Mouse (Mus musculus): ENCODE measurements around the gene Klhdc8a.

The Klhdc8a gene

DNA sequence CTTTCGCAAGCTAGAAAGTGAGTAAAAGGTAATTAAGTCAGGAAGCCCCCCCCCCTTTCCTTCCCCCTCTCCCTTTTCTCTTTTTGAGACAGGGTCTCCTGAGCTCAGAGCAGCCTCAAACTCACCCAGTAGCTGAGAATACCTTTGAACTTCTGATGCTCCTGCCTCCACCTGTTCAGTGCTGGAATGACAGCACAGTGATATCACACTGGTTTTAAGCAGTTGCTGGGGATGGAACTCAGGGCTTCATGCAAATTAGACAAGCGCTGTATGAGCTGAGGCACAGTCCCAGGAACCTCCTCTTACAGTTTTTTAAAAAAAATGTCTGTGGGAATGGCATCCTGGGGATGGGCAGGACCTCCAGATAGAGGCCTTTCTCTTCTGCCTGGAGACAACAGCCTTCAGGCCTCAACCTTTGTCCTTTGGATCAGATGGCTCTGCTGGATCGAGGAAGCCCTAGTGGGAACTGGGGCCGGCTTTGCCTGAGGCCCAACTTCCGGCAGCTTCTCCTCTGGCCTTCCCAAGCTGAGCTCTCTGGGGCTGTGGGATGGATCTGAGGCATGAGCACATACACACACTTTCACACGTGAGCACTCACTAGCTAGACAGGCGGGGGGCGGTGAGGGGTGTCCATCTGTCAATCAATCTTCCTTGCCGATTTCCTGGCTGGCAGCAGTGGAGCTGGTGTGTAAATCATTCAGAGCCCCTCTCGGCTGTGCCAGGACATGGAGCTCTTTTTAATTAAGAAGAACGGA lies 7.3 kb upstream of the Klhdc8a start:
- in situ Hi-C loops (cut with MboI; ENCODE audit: low sequenced_read_pairs), result no loop called here

DNA sequence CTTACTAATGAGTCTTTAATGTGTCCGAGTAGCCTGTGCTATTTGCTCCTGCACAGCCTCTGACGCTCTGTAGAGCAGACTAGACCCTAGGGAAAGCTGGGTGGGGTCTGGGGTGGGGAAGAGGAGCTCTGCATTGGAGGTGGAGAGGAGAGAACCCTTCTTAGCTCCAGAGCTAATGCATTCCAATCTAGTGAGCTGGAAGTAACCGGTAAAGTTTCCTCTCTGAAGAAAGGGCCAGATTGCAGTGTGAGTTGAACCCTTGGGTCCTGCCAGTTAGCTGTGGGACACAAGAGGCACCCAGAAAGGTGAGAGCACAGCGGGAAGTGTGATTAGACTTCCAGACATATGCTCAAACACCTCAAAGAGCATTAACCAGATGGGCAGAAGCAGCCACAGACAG lies 6.7 kb upstream of the Klhdc8a start:
- in situ Hi-C loops (cut with MboI; ENCODE audit: low sequenced_read_pairs), result no loop called here

DNA sequence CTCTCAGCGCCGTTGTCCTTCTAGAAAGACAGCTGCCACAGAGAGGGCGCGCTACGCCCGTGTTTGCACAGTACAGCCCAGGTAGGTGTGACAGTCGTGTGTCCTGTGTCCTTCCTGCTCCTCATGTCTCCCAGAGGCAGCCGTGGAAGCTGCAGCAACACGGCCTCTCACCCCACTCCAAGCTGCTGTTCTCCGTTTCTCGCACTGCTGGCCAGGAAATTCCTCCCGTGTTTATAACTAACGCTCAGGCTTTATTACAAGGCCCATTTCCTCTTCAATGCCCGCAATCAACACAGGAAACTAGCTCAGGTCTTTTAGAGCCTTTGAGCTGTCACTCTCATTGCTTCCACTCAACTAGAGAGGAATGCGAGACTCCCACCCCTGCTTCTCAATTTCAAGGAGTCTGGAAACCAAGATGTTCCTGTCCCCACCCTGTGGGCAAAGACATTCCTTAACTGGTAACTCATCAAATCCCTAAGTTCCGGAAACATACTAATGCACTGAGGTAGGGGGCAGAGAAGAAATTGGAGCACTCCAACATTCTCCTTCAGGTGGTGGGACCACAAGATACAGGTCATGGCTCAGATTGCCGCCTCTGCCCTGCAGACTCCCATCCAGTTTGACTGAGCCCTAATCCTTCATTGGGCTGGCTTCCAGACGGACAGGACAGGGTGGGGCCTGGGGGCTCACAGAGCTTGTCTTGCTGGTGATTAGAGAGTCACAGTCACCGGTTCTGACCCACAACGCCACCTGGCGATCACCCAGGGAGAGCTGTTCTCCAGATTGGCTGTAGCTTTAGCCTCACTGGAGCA lies 5.9 kb upstream of the Klhdc8a start:
- in situ Hi-C loops (cut with MboI; ENCODE audit: low sequenced_read_pairs), result no loop called here

DNA sequence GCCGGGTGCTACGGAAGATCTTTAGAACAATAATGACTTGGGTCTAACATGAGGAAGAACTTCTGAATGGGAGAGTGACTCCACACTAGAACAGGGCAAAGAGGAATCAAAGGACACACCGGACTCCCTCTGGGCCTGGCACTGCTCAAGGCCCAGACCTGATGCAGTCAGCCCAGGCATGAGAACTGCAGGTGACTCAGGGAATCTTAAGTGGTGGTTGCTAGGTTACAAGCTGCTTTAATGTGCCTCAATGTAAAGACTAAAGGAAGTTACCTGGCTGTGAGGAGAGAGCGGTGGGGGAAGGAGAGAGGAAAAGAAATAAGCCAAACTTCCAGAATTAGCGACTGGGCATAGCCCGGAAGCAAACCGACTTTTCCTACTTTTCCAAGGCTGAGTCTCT lies 2.9 kb upstream of the Klhdc8a start:
- in situ Hi-C loops (cut with MboI; ENCODE audit: low sequenced_read_pairs), result no loop called here

- in situ Hi-C loops (cut with MboI; ENCODE audit: low sequenced_read_pairs), result no loop called here
These were observed 2.4 kb upstream of the Klhdc8a start for GRCm38 (mm10) chr1:132296051-132296450.

DNA sequence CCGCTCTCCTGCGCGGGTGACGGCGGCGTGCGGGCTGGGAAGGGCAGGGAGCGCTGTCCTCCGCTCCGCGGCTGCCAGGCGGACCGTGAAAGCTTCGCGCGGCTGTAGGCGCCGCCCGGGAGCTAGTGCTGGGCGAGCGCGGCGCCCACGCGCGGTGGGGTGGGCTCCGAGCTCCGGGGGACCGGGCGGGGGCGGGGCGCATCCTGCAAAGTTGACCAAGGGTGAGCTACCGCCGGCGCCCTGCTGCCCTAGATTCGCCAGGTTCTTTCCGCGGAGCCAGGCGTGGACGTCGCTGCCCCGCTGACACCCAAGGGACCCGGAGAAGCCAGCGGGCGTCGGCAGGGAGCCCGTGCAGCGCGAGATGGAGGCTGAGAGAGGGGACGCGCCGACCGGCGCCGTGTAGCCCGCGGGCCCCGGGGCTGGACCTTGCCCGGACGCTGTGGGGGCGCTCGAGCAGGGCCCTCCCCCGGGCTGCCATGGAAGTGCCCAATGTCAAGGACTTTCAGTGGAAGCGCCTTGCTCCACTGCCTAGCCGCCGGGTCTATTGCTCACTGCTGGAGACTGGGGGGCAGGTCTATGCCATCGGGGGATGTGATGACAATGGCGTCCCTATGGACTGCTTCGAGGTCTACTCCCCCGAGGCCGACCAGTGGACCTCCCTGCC lies 507 bp downstream of the Klhdc8a start:
- in situ Hi-C loops (cut with MboI; ENCODE audit: low sequenced_read_pairs), result no loop called here

- in situ Hi-C loops (cut with MboI; ENCODE audit: low sequenced_read_pairs), result no loop called here
These were observed 1.3 kb downstream of the Klhdc8a start for GRCm38 (mm10) chr1:132299744-132300143.

GRCm38 (mm10) chr1:132301242-132301641 lies 2.8 kb downstream of the Klhdc8a start:
- in situ Hi-C loops (cut with MboI; ENCODE audit: low sequenced_read_pairs), result no loop called here

DNA sequence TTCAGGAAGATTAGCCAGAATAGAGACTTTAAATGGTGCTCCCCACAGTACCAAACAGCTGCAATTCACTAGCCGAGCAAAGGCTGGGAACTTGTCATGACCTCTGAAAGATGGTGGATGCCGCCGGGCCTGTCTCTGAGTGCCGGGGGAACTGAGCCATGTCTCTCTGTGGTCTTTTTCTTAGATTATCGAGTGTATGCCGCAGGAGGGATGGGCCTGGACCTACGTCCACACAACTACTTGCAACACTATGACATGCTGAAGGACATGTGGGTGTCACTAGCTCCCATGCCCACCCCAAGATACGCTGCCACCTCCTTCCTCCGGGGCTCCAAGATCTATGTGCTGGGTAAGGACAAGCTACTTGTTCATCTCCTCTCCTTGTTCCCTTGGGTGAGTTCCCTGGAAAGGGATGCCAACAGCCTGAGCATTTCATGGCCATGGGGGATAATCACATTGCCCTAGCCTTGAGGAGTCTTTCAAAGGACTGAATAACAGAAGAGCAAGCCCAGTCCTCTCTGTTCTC lies 4.0 kb downstream of the Klhdc8a start:
- in situ Hi-C loops (cut with MboI; ENCODE audit: low sequenced_read_pairs), result no loop called here

DNA sequence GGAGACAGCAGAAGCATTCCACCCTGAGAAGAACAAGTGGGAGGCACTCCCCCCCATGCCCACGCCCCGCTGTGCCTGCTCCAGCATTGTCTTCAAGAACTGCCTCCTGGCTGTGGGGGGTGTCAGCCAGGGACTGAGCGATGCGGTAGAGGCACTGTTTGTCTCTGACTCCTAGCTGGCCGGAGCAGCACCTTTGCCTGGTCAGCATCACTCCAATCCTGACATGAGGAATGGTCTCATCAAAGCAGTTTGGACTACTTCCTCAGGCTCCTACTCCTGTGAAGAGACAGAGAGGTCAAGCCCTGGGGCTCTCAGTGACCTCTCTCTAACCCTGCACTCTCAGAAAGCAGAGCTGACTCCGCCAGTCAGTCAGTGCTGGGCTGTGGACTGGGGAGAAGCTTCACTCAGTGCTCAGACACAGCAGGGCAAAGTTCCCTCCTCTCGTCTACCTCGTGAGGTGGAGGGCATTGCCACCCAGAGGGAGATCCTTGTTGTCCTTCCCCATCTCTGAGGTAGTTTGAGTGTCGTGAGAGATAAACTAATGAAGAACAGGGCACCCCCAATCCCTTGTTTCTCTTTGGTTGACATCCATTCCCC lies 6.3 kb downstream of the Klhdc8a start:
- in situ Hi-C loops (cut with MboI; ENCODE audit: low sequenced_read_pairs), result no loop called here

- in situ Hi-C loops (cut with MboI; ENCODE audit: low sequenced_read_pairs), result no loop called here
These were observed 7.7 kb downstream of the Klhdc8a start for GRCm38 (mm10) chr1:132306160-132306559.

DNA sequence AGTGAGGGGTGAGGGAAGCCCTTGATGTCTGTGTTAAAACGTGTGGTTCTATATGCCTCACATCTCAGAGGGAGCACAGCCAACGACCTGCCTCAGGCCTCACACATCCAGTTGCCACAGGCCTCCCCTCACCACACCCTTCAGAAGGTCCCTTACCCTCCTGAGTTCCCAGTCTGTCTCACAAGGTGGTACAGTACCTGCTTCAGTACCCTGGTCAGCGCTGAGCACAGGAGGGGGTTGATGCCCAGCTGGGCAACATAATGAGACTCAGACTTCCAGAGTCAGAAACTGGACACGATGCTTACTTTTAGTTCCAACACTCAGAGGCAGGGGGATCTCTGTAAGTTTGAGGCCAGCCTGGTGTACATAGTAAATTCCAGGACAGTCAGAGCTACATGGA lies 8.4 kb downstream of the Klhdc8a start:
- in situ Hi-C loops (cut with MboI; ENCODE audit: low sequenced_read_pairs), result no loop called here

DNA sequence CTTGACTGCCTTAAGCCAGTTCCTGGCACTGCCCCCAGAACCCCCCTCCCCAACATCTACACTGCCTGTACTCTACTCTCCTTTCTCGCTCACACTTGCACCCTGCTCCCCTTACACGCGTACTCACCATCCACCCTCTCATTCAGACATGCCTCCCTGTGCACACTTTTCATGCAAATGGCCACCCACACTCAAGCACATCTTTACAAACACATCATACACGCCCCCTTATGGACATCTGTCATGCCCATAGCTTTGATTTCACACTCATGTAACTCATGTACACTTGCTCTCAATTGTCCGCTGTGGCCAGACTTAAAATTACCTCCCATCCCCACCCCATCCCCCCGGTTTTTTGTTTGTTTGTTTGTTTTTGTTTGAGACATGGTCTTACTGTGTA lies 9.5 kb downstream of the Klhdc8a start:
- in situ Hi-C loops (cut with MboI; ENCODE audit: low sequenced_read_pairs), result no loop called here

GRCm38 (mm10) chr1:132308674-132309073 lies 10.2 kb downstream of the Klhdc8a start:
- in situ Hi-C loops (cut with MboI; ENCODE audit: low sequenced_read_pairs), result no loop called here

- in situ Hi-C loops (cut with MboI; ENCODE audit: low sequenced_read_pairs), result no loop called here
These were observed 12.3 kb downstream of the Klhdc8a start for GRCm38 (mm10) chr1:132310754-132311153.

DNA sequence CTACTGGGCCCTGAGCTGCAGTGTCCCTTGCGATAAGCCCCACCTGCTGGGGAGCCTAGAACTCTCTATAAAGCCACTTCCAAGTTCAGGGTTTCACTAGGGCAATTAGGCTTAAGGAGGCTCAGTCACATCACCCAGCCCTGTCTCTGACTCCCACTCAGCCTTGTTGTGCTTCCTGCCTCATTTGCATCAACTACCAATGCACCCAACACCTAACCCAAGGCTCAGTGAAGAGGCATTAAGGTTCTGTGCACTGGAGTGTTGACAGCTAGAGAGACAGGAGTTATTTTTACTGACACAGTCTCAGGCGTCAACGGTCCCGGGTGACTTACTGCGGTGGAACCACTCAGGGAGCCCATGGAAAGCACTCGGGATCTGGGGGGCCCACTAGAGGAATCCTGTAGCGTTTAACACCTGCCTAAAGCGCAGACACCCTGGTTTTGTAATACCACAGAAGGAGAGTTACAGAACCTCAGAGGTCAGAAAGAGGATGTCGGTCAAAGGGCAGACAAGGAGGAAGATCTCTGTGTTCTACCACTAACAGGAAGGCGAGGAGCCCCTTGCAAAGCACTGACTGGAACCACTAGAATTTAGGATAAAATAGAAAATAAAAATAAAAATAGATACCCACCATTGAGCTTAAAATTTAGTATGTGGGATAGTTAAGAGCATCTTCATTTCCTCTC lies 12.9 kb downstream of the Klhdc8a start:
- in situ Hi-C loops (cut with MboI; ENCODE audit: low sequenced_read_pairs), result no loop called here

- in situ Hi-C loops (cut with MboI; ENCODE audit: low sequenced_read_pairs), result no loop called here
These were observed 13.6 kb downstream of the Klhdc8a start for GRCm38 (mm10) chr1:132312043-132312442.

GRCm38 (mm10) chr1:132312703-132313102 lies 14.3 kb downstream of the Klhdc8a start:
- in situ Hi-C loops (cut with MboI; ENCODE audit: low sequenced_read_pairs), result no loop called here

GRCm38 (mm10) chr1:132315889-132316624 lies 17.6 kb downstream of the Klhdc8a start, which contains the start of gene Nuak2:
Nuak2 (plus strand) TSS chr1:132316126.
- in situ Hi-C loops (cut with MboI; ENCODE audit: low sequenced_read_pairs), result loop anchor here (5.0 kb wide), 1 partner anchor 36 kb away; no protein-coding TSS in a partner anchor

- in situ Hi-C loops (cut with MboI; ENCODE audit: low sequenced_read_pairs), result loop anchor here (5.0 kb wide), 1 partner anchor 36 kb away; no protein-coding TSS in a partner anchor
These were observed 18.2 kb downstream of the Klhdc8a start for GRCm38 (mm10) chr1:132316625-132316994.
